Mouse (Mus musculus): Measurements from ENCODE around the gene BC048562. TPM values are rescaled to one million over a fixed set of nuclear protein-coding genes. Genes with fewer than 3 reads are reported as not detected.

BC048562 gene
- polyA plus RNA-seq, 1 experiment from 2014 or later: not detected

GRCm38 (mm10) chr9:108462192-108462591 is 25.9 kb downstream of the BC048562 start:
- ATAC-seq (replicated peaks; ENCODE audit: insufficient number of reproducible peaks, low FRiP score, low TSS enrichment): no peak
- Histone ChIP-seq H3K9ac (ENCODE audit: low read depth, low read length) (no peak overlapping the region), H3K27ac (ENCODE audit: low read depth, low read length) (no peak overlapping the region), H3K36me3 (ENCODE audit: control insufficient read depth, insufficient read depth, low read length) (peaks cover 25% of the 10 kb centered on the region), H3K4me3 (ENCODE audit: low read depth, low read length) (no peak overlapping the region), H3K4me2 (no peak overlapping the region), H3K4me1 (ENCODE audit: control insufficient read depth, insufficient read depth, low read length) (peaks cover 16% of the 10 kb centered on the region), H3K27me3 (ENCODE audit: control insufficient read depth, insufficient read depth, low read length) (no peaks in the 10 kb centered on the region), H3K9me3 (replicated peaks; ENCODE audit: control insufficient read depth, low read length) (no peaks in the 10 kb centered on the region)
- WGBS (ENCODE audit: insufficient replicate concordance): 81% methylated on average over 10 of the region's 10 CpGs

- Histone ChIP-seq H3K9me3 (replicated peaks; ENCODE audit: control insufficient read depth, low read length) (0 out of 2 replicates have a peak, but pooled peaks cover 3% of the 10 kb centered on the region), H3K27ac (ENCODE audit: low read depth, low read length) (no peak overlapping the region), H3K36me3 (ENCODE audit: control insufficient read depth, insufficient read depth, low read length) (peaks cover 28% of the 10 kb centered on the region), H3K27me3 (ENCODE audit: control insufficient read depth, insufficient read depth, low read length) (no peaks in the 10 kb centered on the region), H3K4me2 (no peak overlapping the region), H3K4me1 (ENCODE audit: control insufficient read depth, insufficient read depth, low read length) (peaks cover 16% of the 10 kb centered on the region), H3K4me3 (ENCODE audit: low read depth, low read length) (no peak overlapping the region), H3K9ac (ENCODE audit: low read depth, low read length) (no peak overlapping the region)
- 93% methylated on average over 9 of the region's 9 CpGs for WGBS (ENCODE audit: insufficient replicate concordance)
- no peak for ATAC-seq (replicated peaks; ENCODE audit: insufficient number of reproducible peaks, low FRiP score, low TSS enrichment)
These were observed 27.4 kb downstream of the BC048562 start for GRCm38 (mm10) chr9:108463713-108464112.

DNA sequence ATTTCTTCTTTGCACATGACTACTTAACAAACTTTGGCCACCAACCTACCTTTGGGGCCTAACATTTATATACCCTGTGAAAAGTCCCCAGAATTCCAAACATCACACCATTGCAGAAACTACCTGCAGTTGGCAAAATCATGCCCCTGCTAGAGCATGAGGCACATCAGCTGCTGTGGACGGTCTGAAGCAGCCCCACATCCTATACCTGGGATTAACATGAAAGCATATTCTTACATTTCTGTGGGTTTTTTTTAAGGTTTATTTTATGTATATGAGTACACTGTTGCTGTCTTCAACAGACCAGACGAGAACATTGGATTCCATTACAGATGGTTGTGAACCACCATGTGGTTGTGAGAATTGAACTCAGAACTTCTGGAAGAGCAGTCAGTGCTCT is 29.9 kb downstream of the BC048562 start:
- 92% methylated on average over 2 of the region's 2 CpGs for WGBS (ENCODE audit: insufficient replicate concordance)
- Histone ChIP-seq H3K4me3 (ENCODE audit: low read depth, low read length) (no peak overlapping the region), H3K4me1 (ENCODE audit: control insufficient read depth, insufficient read depth, low read length) (peaks cover 14% of the 10 kb centered on the region), H3K36me3 (ENCODE audit: control insufficient read depth, insufficient read depth, low read length) (peaks cover 28% of the 10 kb centered on the region), H3K27ac (ENCODE audit: low read depth, low read length) (no peak overlapping the region), H3K27me3 (ENCODE audit: control insufficient read depth, insufficient read depth, low read length) (no peaks in the 10 kb centered on the region), H3K9ac (ENCODE audit: low read depth, low read length) (no peak overlapping the region), H3K4me2 (no peak overlapping the region), H3K9me3 (replicated peaks; ENCODE audit: control insufficient read depth, low read length) (0 out of 2 replicates have a peak, but pooled peaks cover 3% of the 10 kb centered on the region)
- ATAC-seq (replicated peaks; ENCODE audit: insufficient number of reproducible peaks, low FRiP score, low TSS enrichment): no peak

GRCm38 (mm10) chr9:108469430-108469829 is 33.1 kb downstream of the BC048562 start:
- Histone ChIP-seq H3K36me3 (ENCODE audit: control insufficient read depth, insufficient read depth, low read length) (peaks cover 18% of the 10 kb centered on the region), H3K4me2 (no peak overlapping the region)
- 64% methylated on average over 5 of the region's 5 CpGs for WGBS (ENCODE audit: insufficient replicate concordance)

GRCm38 (mm10) chr9:108469845-108470244 is 33.6 kb downstream of the BC048562 start:
- H3K9me3 ChIP-seq (replicated peaks; ENCODE audit: control insufficient read depth, low read length): 0 out of 2 replicates have a peak, but pooled peaks cover 3% of the 10 kb centered on the region
- H3K27me3 ChIP-seq (ENCODE audit: control insufficient read depth, insufficient read depth, low read length): no peaks in the 10 kb centered on the region
- no peak for ATAC-seq (replicated peaks; ENCODE audit: insufficient number of reproducible peaks, low FRiP score, low TSS enrichment)
- H3K9ac ChIP-seq (ENCODE audit: low read depth, low read length): no peak overlapping the region
- H3K4me2 ChIP-seq: no peak overlapping the region
- no peak overlapping the region for H3K4me3 ChIP-seq (ENCODE audit: low read depth, low read length)
- H3K36me3 ChIP-seq (ENCODE audit: control insufficient read depth, insufficient read depth, low read length): peaks cover 15% of the 10 kb centered on the region
- H3K27ac ChIP-seq (ENCODE audit: low read depth, low read length): no peak overlapping the region
- no peaks in the 10 kb centered on the region for H3K4me1 ChIP-seq (ENCODE audit: control insufficient read depth, insufficient read depth, low read length)
- WGBS (ENCODE audit: insufficient replicate concordance): 61% methylated on average over 4 of the region's 4 CpGs

More at GRCm38 (mm10) chr9:108469430-108469829, 33.1 kb downstream of the BC048562 start:
- no peak for ATAC-seq (replicated peaks; ENCODE audit: insufficient number of reproducible peaks, low FRiP score, low TSS enrichment)
- Histone ChIP-seq H3K9ac (ENCODE audit: low read depth, low read length) (no peak overlapping the region), H3K27me3 (ENCODE audit: control insufficient read depth, insufficient read depth, low read length) (no peaks in the 10 kb centered on the region), H3K4me1 (ENCODE audit: control insufficient read depth, insufficient read depth, low read length) (no peaks in the 10 kb centered on the region), H3K4me3 (ENCODE audit: low read depth, low read length) (no peak overlapping the region), H3K27ac (ENCODE audit: low read depth, low read length) (no peak overlapping the region), H3K9me3 (replicated peaks; ENCODE audit: control insufficient read depth, low read length) (0 out of 2 replicates have a peak, but pooled peaks cover 3% of the 10 kb centered on the region)

GRCm38 (mm10) chr9:108474528-108474927 is 38.2 kb downstream of the BC048562 start:
- Histone ChIP-seq H3K4me1 (ENCODE audit: control insufficient read depth, insufficient read depth, low read length) (peaks cover 6% of the 10 kb centered on the region), H3K9me3 (replicated peaks; ENCODE audit: control insufficient read depth, low read length) (no peaks in the 10 kb centered on the region), H3K4me2 (no peak overlapping the region), H3K36me3 (ENCODE audit: control insufficient read depth, insufficient read depth, low read length) (no peaks in the 10 kb centered on the region), H3K27me3 (ENCODE audit: control insufficient read depth, insufficient read depth, low read length) (no peaks in the 10 kb centered on the region), H3K27ac (ENCODE audit: low read depth, low read length) (no peak overlapping the region), H3K9ac (ENCODE audit: low read depth, low read length) (no peak overlapping the region), H3K4me3 (ENCODE audit: low read depth, low read length) (no peak overlapping the region)
- WGBS (ENCODE audit: insufficient replicate concordance): 55% methylated on average over 1 of the region's 1 CpGs
- no peak for ATAC-seq (replicated peaks; ENCODE audit: insufficient number of reproducible peaks, low FRiP score, low TSS enrichment)

DNA sequence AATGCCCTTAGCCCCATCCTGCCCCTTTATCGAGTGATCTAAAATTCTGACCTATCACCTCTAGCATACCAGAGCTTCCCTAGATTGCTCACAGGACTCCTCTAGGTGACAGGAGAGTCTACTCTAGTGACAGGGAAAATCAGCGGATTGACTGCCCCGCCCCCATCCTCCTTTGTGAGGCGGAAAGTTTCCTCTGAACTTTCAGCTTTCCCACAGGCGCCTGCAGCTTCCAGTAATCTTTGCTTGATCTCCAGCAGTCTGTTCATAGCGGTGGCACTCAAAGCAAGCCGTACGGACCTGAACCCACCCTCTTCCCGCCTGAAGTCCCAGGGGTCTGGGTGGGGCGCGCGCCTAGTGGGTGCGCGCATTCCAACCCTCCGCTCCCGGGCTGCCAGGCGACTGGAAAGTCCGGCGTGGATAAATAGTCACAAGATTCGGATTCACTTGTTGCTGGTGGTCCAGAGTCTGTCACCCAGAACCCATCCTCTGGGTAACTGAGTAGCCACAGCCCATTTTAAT is 42.4 kb downstream of the BC048562 start:
- ATAC-seq (replicated peaks; ENCODE audit: insufficient number of reproducible peaks, low FRiP score, low TSS enrichment): peak; percentile 68
- Histone ChIP-seq H3K9ac (ENCODE audit: low read depth, low read length) (peak overlapping the region; percentile 72), H3K4me1 (ENCODE audit: control insufficient read depth, insufficient read depth, low read length) (peaks cover 20% of the 10 kb centered on the region), H3K27me3 (ENCODE audit: control insufficient read depth, insufficient read depth, low read length) (no peaks in the 10 kb centered on the region), H3K4me2 (peak overlapping the region; percentile 66), H3K36me3 (ENCODE audit: control insufficient read depth, insufficient read depth, low read length) (peaks cover 14% of the 10 kb centered on the region), H3K9me3 (replicated peaks; ENCODE audit: control insufficient read depth, low read length) (no peaks in the 10 kb centered on the region), H3K27ac (ENCODE audit: low read depth, low read length) (peak overlapping the region; percentile 84), H3K4me3 (ENCODE audit: low read depth, low read length) (peak overlapping the region; percentile 44)
- WGBS (ENCODE audit: insufficient replicate concordance): under 1% methylated on average over 20 of the region's 20 CpGs

- no peaks in the 10 kb centered on the region for H3K27me3 ChIP-seq (ENCODE audit: control insufficient read depth, insufficient read depth, low read length)
- peak overlapping the region; percentile 56; the same call in 1 of the 2 replicates for H3K9ac ChIP-seq (ENCODE audit: low read depth, low read length)
- peak overlapping the region; percentile 66 for H3K4me2 ChIP-seq
- no peak for ATAC-seq (replicated peaks; ENCODE audit: insufficient number of reproducible peaks, low FRiP score, low TSS enrichment)
- H3K4me3 ChIP-seq (ENCODE audit: low read depth, low read length): peak overlapping the region; percentile 56
- H3K4me1 ChIP-seq (ENCODE audit: control insufficient read depth, insufficient read depth, low read length): peaks cover 20% of the 10 kb centered on the region
- WGBS (ENCODE audit: insufficient replicate concordance): 38% methylated on average over 11 of the region's 11 CpGs
- no peaks in the 10 kb centered on the region for H3K9me3 ChIP-seq (replicated peaks; ENCODE audit: control insufficient read depth, low read length)
- H3K27ac ChIP-seq (ENCODE audit: low read depth, low read length): peak overlapping the region; percentile 84
- H3K36me3 ChIP-seq (ENCODE audit: control insufficient read depth, insufficient read depth, low read length): peaks cover 18% of the 10 kb centered on the region
These were observed 43.0 kb downstream of the BC048562 start for GRCm38 (mm10) chr9:108479241-108479640.
